Mouse (Mus musculus) erythroblast, embryonic 14.5 days (primary cell): ENCODE measurements at regions not wholly inside any gene's neighbourhood (a gene's known extent, or its start where the extent isn't known, plus 50 kb on each side); places are given as distances from the start of the nearest gene placed in this dataset.

ENCODE experiments used
- H3K27me3 ChIP-seq: 2 replicates; pipeline ENCODE4 v1.6.1; 2012; ENCODE audit warnings: inconsistent platforms; ENCODE audit not compliant: control insufficient read depth
- H3K36me3 ChIP-seq: 2 replicates; pipeline ENCODE4 v1.6.1; 2012; ENCODE audit warnings: mild to moderate bottlenecking, inconsistent platforms; ENCODE audit not compliant: control insufficient read depth
- H3K4me1 ChIP-seq: 2 replicates; pipeline ENCODE4 v1.6.1; 2012; ENCODE audit warnings: inconsistent platforms; ENCODE audit not compliant: control insufficient read depth
- H3K4me3 ChIP-seq: replicated peaks from 2 replicates; pipeline ENCODE3; 2012; ENCODE audit warnings: moderate library complexity, mild to moderate bottlenecking, inconsistent platforms
- H3K9me3 ChIP-seq: 2 replicates; pipeline ENCODE4 v1.6.1; 2012; ENCODE audit warnings: low read length, inconsistent platforms, mixed read lengths; ENCODE audit not compliant: control insufficient read depth
- GATA1 ChIP-seq: IDR thresholded peaks from 2 replicates; pipeline ENCODE4 v1.6.1; 2012; ENCODE audit warnings: low read length, inconsistent platforms, mixed read lengths
- TAL1 ChIP-seq: IDR thresholded peaks from 3 replicates; pipeline ENCODE4 v1.6.1; 2012; ENCODE audit warnings: low read length, inconsistent platforms, mixed read lengths

GRCm38 (mm10) chr6:50940641-50941398 lies 286.6 kb upstream of the Npvf start:
- Histone ChIP-seq H3K9me3 (no peaks in the 10 kb centered on the region), H3K4me1 (no peaks in the 10 kb centered on the region), H3K36me3 (no peaks in the 10 kb centered on the region), H3K4me3 (no peak overlapping the region), H3K27me3 (no peaks in the 10 kb centered on the region)
- no peak for TF ChIP-seq GATA1
- TF ChIP-seq TAL1: no peak

DNA sequence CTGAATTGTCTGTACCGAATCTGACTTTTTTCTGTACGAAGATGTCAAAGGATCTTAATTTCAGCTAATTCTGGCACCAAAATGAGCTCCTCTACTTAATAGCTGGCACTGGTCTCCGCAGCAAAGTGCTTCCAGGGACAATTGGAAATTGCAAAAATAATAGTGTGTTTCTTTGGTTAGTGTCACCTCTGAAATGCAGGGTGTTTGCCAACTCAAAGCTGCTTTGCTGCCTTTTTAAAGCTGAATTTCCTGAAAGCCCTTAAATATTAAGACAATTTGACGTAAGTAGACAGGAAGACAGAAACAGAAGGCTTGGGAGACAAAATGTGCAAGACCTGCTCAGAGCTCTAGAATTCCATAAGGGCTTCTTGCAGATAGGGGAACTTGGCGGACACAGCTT lies 288.5 kb upstream of the Npvf start:
- H3K36me3 ChIP-seq: no peaks in the 10 kb centered on the region
- TF ChIP-seq TAL1 (no peak), GATA1 (no peak)
- no peaks in the 10 kb centered on the region for H3K9me3 ChIP-seq
- no peaks in the 10 kb centered on the region for H3K4me1 ChIP-seq
- H3K27me3 ChIP-seq: no peaks in the 10 kb centered on the region
- H3K4me3 ChIP-seq: no peak overlapping the region

- TF ChIP-seq TAL1 (no peak), GATA1 (no peak)
- Histone ChIP-seq H3K4me1 (no peaks in the 10 kb centered on the region), H3K4me3 (no peak overlapping the region), H3K27me3 (no peaks in the 10 kb centered on the region), H3K36me3 (no peaks in the 10 kb centered on the region), H3K9me3 (no peaks in the 10 kb centered on the region)
These were observed 293.8 kb upstream of the Npvf start for GRCm38 (mm10) chr6:50948061-50948460.

GRCm38 (mm10) chr6:50949361-50949760 lies 295.1 kb upstream of the Npvf start:
- Histone ChIP-seq H3K9me3 (no peaks in the 10 kb centered on the region), H3K4me3 (no peak overlapping the region), H3K27me3 (no peaks in the 10 kb centered on the region), H3K36me3 (no peaks in the 10 kb centered on the region), H3K4me1 (no peaks in the 10 kb centered on the region)
- TF ChIP-seq GATA1 (no peak), TAL1 (no peak)

GRCm38 (mm10) chr6:50949883-50950583 lies 295.8 kb upstream of the Npvf start:
- TF ChIP-seq TAL1 (no peak), GATA1 (no peak)
- Histone ChIP-seq H3K9me3 (no peaks in the 10 kb centered on the region), H3K36me3 (no peaks in the 10 kb centered on the region), H3K4me1 (no peaks in the 10 kb centered on the region), H3K4me3 (no peak overlapping the region), H3K27me3 (no peaks in the 10 kb centered on the region)

- Histone ChIP-seq H3K9me3 (no peaks in the 10 kb centered on the region), H3K27me3 (no peaks in the 10 kb centered on the region), H3K4me1 (no peaks in the 10 kb centered on the region), H3K36me3 (no peaks in the 10 kb centered on the region), H3K4me3 (no peak overlapping the region)
- TF ChIP-seq GATA1 (no peak), TAL1 (no peak)
These were observed 303.2 kb upstream of the Npvf start for GRCm38 (mm10) chr6:50957328-50957900.

- Histone ChIP-seq H3K36me3 (no peaks in the 10 kb centered on the region), H3K9me3 (no peaks in the 10 kb centered on the region), H3K4me3 (no peak overlapping the region), H3K4me1 (no peaks in the 10 kb centered on the region), H3K27me3 (no peaks in the 10 kb centered on the region)
- TF ChIP-seq GATA1: no peak
- no peak for TF ChIP-seq TAL1
These were observed 306.1 kb upstream of the Npvf start for GRCm38 (mm10) chr6:50960341-50960740.

DNA sequence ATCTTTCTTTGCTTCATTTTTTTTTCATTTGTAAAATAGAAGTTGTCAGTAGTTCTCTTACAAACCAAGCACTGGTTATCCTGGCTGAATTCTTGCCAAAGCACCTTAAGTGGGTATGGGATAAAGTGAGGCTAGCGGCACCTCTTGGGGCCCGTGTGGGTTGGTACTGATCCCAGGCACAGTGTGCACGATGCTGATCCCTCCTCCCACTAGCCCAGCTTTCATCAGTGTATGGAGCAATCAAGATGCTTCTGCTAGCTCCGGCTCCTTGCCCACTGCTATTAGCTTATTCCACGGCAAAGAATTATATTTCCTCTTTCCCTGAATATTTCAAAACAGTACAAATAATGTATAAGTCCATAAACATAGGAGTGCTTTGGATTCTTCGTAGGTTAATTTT lies 307.4 kb upstream of the Npvf start:
- no peaks in the 10 kb centered on the region for H3K36me3 ChIP-seq
- no peak overlapping the region for H3K4me3 ChIP-seq
- no peaks in the 10 kb centered on the region for H3K9me3 ChIP-seq
- no peaks in the 10 kb centered on the region for H3K4me1 ChIP-seq
- no peaks in the 10 kb centered on the region for H3K27me3 ChIP-seq
- TF ChIP-seq TAL1 (no peak), GATA1 (no peak)

- Histone ChIP-seq H3K27me3 (no peaks in the 10 kb centered on the region), H3K4me3 (no peak overlapping the region), H3K9me3 (no peaks in the 10 kb centered on the region), H3K4me1 (no peaks in the 10 kb centered on the region), H3K36me3 (no peaks in the 10 kb centered on the region)
- TF ChIP-seq TAL1: no peak
- TF ChIP-seq GATA1: no peak
These were observed 314.3 kb upstream of the Npvf start for GRCm38 (mm10) chr6:50968546-50968945.
